Mouse (Mus musculus) granulocyte monocyte progenitor cell, adult 5-6 weeks (primary cell): Measurements from ENCODE around the gene Zfp385a. TPM values are rescaled to one million over a fixed set of nuclear protein-coding genes. Genes with fewer than 3 reads are reported as not detected.

Experiments
- ATAC-seq: replicated peaks from 2 replicates; pipeline ENCODE4 v1.8.0; 2016; ENCODE audit warnings: mild to moderate bottlenecking, moderate TSS enrichment, inconsistent platforms; ENCODE audit not compliant: poor library complexity, severe bottlenecking
- total RNA-seq, 2 experiments: library from RNA; stranded (forward) in 1 of 2; stranded (reverse) in 1 of 2; fragments of 200-712, 200-1000 nt in 1 of 2; fragments of >200 nt in 1 of 2; fragmentation: Nextera tagmentation in 1 of 2; gene quantifications; 2 replicates each; pipeline ENCODE4 v1.2.3; 2014 to 2017

The Zfp385a gene
- total RNA-seq, 2 experiments from 2014 or later = 1.8 to 17.5 TPM

- ATAC-seq = peak; percentile 66
Observed at GRCm38 (mm10) chr15:103339166-103339960, 530 bp downstream of the Zfp385a start.

DNA sequence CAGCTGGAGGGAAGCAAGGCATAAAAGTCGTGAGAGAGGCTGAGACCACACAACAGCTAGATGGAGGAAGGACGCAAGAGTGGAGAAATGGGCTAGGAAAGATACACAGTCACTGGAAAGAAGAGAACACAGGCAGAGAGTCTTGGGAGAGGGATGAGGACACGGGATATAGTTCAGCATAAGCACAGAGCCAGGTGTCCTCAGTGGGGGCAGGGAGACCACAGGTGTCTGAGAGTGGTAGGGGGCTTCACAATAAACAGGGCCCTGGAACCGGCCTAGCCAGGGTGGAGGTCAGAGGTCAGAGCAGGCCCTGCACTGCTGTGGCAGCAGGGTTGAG is 1.1 kb downstream of the Zfp385a start:
- ATAC-seq = no peak

- ATAC-seq = no peak
Observed at GRCm38 (mm10) chr15:103336996-103337667, 2.8 kb downstream of the Zfp385a start.

DNA sequence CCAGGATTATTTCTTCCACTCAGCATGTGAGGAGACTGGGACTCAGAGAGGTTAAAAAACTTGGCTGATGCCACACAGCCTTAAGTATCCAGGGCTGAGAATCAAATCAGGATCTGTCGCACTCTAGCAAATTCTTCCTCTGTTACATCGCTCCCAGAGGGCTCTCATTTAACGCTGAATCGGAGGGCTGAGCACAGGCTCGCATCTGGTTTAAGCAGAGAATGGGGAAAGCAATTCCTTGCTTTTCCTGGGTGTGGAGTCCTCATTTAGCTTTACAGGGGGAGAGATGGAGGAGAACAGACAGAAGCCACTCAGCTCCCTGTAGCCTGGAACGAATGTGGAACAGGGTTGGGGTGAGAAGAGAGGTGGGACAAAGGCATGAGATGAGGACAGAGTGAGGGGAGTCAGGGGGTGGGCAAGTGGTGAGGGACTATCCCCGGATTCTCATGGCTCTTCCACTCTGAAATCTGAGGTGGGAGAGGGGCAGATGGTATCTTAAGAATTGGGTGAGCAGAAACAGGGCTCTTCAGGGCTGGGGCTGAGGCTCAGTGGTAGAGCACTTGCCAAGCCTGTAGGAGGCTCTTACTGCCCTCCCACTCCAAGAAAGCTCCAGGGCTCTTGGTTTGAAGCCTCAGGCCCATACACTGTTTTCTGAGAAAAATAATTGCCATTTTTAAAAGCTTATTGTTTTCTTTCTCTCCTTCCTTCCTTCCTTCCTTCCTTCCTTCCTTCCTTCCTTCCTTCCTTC is 4.2 kb downstream of the Zfp385a start:
- no peak for ATAC-seq

DNA sequence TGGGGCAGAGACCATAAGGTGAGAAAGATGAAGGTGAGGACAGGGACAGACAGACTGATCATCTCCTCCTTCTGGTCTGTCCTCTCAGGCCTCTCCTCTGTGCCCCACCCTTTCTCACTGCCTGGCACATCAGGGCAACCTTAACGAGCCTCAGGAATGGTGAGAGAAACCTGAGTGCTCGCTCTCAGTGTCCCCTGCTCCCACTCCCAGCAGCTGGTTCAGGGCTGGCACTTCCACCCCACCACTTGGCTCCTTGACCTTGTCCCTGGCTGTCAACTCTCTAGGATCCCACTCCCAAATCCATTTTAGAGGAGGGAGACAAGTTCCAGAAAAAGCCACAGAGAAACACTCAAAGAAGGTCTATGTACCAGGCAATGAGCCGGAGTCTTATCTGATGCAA is 4.9 kb downstream of the Zfp385a start:
- ATAC-seq = no peak

- no peak; the same call in 1 of the 2 replicates for ATAC-seq
Observed at GRCm38 (mm10) chr15:103334194-103334593, 5.7 kb downstream of the Zfp385a start.

GRCm38 (mm10) chr15:103333738-103334137 is 6.2 kb downstream of the Zfp385a start:
- ATAC-seq = peak; percentile 88

DNA sequence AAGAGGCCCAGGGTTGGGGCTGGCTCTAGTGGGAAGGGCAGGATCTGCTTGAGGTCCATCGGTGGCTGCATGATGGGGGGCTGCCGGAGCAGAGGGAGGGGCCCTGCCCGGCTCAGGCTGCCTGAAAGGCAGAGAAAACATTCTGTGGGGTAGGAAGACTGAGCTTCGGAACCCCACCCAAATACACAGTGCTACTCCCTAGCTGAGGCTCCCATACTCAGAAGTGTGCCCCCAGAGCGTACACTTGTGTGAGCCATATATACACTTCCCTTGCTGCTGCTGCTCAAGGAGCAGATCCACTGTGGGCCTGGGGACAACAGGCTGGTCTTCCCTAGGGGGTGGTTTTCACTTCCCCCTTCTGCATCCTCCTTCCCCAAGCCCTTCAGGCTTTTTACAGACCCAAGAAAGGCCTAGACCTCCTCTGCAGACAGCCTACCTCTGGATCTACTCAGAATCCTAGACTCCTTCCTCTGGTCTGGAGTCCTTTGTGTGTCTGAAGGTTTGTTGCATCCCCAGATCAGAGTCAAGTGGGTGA is 6.7 kb downstream of the Zfp385a start:
- peak; percentile 84 for ATAC-seq

- peak; percentile 92 for ATAC-seq
Observed at GRCm38 (mm10) chr15:103323455-103324247, 16.2 kb downstream of the Zfp385a start.

GRCm38 (mm10) chr15:103323070-103323454 is 16.8 kb downstream of the Zfp385a start:
- ATAC-seq = 0 out of 2 replicates have a peak, but pooled peaks have one; percentile 1

- ATAC-seq = no peak
Observed at GRCm38 (mm10) chr15:103322396-103322795, 17.5 kb downstream of the Zfp385a start.

DNA sequence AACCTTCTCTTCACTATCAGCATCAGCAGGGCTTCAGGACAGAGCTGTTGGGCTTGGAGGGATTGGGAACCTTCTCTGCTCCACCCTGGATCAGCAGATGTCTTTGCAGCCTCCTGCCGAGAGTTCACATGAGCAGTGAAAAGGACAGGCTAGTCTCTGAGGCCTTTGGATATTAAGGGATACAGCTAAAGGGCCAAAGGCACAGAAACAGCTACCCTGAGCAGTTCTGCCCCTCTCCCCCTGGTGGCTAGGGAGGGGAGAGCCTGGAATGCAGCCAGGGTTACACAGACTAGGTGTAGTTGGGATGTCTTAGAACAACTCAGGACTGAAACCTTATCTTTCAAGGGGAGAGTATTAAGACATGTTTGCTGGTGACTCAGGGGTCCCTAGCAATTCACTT is 18.8 kb downstream of the Zfp385a start:
- no peak for ATAC-seq

DNA sequence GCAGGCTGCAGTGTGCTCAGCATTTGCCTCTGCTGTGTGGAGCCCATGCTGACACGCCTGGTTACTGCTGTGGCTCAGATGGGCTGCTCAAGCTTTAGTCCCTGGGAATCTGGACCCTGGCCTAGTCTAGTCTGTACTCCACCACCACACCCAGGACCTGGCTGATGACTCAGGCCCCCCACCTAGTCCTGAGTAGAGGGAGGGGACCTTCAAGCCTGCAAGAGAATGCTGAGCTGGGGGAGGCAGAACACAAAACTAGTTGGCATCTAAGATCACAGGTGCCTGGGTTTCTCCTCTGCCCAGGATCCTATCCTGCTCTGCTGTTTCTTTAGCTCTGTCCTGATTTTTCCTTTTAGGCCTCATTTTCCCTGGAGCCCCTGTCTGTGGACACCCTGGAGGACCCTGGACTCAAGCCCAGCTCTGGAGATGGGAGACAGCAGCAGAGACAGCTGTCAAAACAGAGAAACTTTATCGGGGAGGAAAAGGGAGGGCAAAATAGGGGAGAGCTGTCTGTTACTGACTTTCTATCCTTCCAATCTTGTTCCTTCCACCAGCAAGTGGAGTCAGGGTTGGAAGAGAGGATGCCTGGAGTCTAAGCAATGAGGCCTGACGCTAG is 21.6 kb downstream of the Zfp385a start:
- no peak for ATAC-seq

DNA sequence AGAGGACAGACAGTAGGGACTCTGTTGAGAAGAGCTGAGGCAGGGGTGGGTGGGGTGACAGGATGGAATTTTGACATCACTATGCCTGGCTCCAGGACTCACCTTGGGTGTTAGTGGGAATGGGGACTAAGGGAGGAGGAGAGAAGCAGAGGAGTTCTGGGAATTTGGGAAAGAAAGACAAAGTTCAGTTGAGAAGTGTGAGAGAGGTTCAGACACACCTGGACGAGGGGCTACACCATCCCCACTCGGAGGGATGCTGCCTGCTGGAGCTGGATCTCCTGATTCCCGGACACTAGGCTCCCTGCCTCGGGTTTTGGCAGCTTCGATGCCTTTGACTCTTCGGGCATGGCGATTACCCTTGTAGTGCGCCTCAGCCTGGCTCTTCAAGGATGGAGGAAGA is 22.2 kb downstream of the Zfp385a start:
- ATAC-seq = no peak

GRCm38 (mm10) chr15:103317120-103317519 is 22.8 kb downstream of the Zfp385a start:
- no peak for ATAC-seq

DNA sequence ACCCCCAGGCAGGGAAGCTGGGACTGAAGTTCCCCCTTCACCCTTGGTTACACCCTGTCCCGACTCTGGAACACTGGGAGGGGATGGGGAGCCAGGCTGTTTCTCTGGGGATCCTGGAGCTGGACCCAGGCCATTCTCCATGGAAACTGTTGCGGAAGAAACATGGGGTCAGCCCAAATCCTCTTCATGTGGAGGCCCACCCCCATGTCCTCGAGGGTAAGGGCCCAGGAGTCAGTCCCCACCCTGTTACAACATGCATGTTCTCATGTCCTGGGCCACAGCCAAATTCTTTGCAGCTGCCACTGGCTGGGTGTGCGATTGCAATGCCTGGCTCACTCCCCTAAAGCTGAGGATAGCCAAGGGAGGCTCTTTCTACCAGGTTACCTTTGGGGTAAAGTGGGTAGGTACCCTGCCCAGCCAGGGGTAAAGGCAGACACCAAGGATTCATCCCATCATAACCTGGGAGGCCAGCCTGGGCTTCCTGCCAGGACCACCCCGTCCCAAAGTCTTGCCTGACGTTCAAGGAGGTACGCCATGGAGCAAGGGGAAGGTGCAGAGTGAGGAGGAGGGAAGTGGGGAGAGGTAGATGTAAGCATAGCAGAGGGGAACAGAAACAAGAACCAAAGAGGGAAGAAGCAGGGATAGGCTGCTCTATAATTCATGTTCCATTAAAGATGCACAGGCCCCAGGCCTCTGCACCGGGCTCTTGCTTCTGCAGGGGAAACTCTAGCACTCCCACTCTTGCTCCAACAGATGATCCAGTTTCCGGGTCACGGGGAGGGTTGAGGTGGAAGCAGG is 23.7 kb downstream of the Zfp385a start:
- peak; percentile 72 for ATAC-seq

GRCm38 (mm10) chr15:103315011-103315502 is 24.8 kb downstream of the Zfp385a start:
- no peak for ATAC-seq

- ATAC-seq = no peak
Observed at GRCm38 (mm10) chr15:103314181-103314580, 25.7 kb downstream of the Zfp385a start.
